22 mouse cellular contexts compared by ENCODE assay signal in genomic region chr16:32311970-32312369, GRCm38 (mm10). TPM values are rescaled to one million over a fixed set of nuclear protein-coding genes. Genes with fewer than 3 reads are reported as not detected.
"Had no signal": no experiment of that assay in that cellular context is flagged by ENCODE, and none has a peak within 500 bp of the region (broad histone marks: within the 10 kb centered on the region; RNA-seq: fewer than 3 reads in every experiment).

No protein-coding gene starts in this region.

- H3K4me1 ChIP-seq: intestine, embryonic 15.5 days; liver, embryonic 13.5 days; liver, embryonic 15.5 days had no signal

- H3K4me3 ChIP-seq: heart, adult 2 months; heart, embryonic 10.5 days; heart, embryonic 12.5 days; hindbrain, embryonic 10.5 days; hindbrain, embryonic 12.5 days; intestine, embryonic 15.5 days; layer of hippocampus, adult 2 months; left cerebral cortex, adult 2 months; limb, embryonic 10.5 days; limb, embryonic 12.5 days; liver, embryonic 13.5 days; liver, embryonic 15.5 days had no signal

- H3K27me3 ChIP-seq: heart, embryonic 12.5 days; hindbrain, embryonic 12.5 days; intestine, embryonic 15.5 days; liver, embryonic 13.5 days; liver, embryonic 15.5 days had no signal

- H3K36me3 ChIP-seq: heart, embryonic 10.5 days; heart, embryonic 12.5 days; hindbrain, embryonic 10.5 days; hindbrain, embryonic 12.5 days; intestine, embryonic 15.5 days; limb, embryonic 10.5 days; limb, embryonic 12.5 days; liver, embryonic 13.5 days; liver, embryonic 15.5 days had no signal

- H3K9ac ChIP-seq: heart, embryonic 12.5 days; hindbrain, embryonic 12.5 days; hindbrain, embryonic 14.5 days; intestine, embryonic 15.5 days; limb, embryonic 12.5 days; liver, embryonic 13.5 days; liver, embryonic 15.5 days; liver, postnatal 0 days had no signal

- H3K9me3 ChIP-seq: heart, embryonic 10.5 days; heart, embryonic 12.5 days; hindbrain, embryonic 10.5 days; hindbrain, embryonic 12.5 days; intestine, embryonic 15.5 days; limb, embryonic 10.5 days; limb, embryonic 12.5 days; liver, embryonic 13.5 days; liver, embryonic 15.5 days had no signal

- DNase-seq: gastrocnemius, postnatal 14 days; gastrocnemius, postnatal 36 days; heart, adult 2 months; heart, postnatal 10 days; heart, postnatal 4 days; kidney, postnatal 4 days; liver; liver, embryonic 13.5 days; liver, postnatal 0 days had no signal

- H3K27ac ChIP-seq: heart, adult 2 months; heart, embryonic 10.5 days; hindbrain, embryonic 10.5 days; hindbrain, embryonic 14.5 days; intestine, embryonic 15.5 days; layer of hippocampus, adult 2 months; left cerebral cortex, adult 2 months; limb, embryonic 10.5 days; limb, embryonic 12.5 days; liver, embryonic 13.5 days; liver, embryonic 15.5 days had no signal

RNA-seq across cellular contexts. Expression of gene Smco1, which starts 40.7 kb away (rescaled TPM):
- total RNA-seq: layer of hippocampus, adult 2 months; left cerebral cortex, postnatal 14 days; left cerebral cortex, postnatal 36 days had no signal
